ENCODE assay signal across 8 mouse cellular contexts in the genomic region with DNA sequence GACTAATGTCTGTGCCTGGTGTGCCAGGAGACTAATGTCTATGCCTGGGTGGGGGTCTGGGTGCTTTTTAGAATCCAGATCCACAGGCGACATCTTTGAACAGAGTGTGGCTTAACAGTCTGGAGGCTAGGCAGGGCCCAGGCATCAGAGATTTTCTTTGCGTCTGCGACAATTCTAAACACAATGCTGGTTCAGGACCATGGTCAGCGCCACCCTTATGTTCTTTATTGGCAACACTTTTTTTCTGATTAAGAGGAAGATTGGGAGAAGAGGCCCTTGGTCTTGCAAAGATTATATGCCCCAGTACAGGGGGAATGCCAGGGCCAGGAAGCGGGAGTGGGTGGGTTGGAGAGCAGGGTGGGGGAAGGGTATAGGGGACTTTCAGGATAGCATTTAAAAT.
A peak's percentile ranks its signal among the peaks of the same experiment; 100 is the strongest.
DNase-seq lines count a peak whose midpoint lies in the region; ATAC-seq and TF ChIP-seq lines count a peak whose summit lies in the region.

No protein-coding gene starts in this region.

- H3K27me3 ChIP-seq in kidney, postnatal 0 days (ENCODE audit: insufficient read depth, low read length), result no peaks in the 10 kb centered on the region
- H3K27me3 ChIP-seq in kidney, embryonic 15.5 days, result 0 out of 2 replicates have a peak, but pooled peaks cover 2% of the 10 kb centered on the region
- no peaks in the 10 kb centered on the region for H3K27me3 ChIP-seq in myocyte (ENCODE audit: control insufficient read depth, insufficient read depth, insufficient read length)

- no peak for TF ChIP-seq POLR2A in myocyte (IDR thresholded peaks at IDR 0.05; ENCODE audit: insufficient read length, low read depth)

- TF ChIP-seq CTCF in kidney, postnatal 0 days (IDR thresholded peaks at IDR 0.05; ENCODE audit: low read depth), result no peak

- no peak overlapping the region for H3K27ac ChIP-seq in kidney, postnatal 0 days
- no peak overlapping the region for H3K27ac ChIP-seq in kidney, embryonic 15.5 days

- H3K9ac ChIP-seq in kidney, postnatal 0 days (ENCODE audit: low read depth, low read length), result no peak overlapping the region
- no peak overlapping the region for H3K9ac ChIP-seq in kidney, embryonic 15.5 days

- 24% methylated on average over 5 of the region's 5 CpGs for WGBS in kidney, postnatal 0 days
- 31% methylated on average over 5 of the region's 5 CpGs for WGBS in kidney, embryonic 15.5 days

- DNase-seq in kidney, postnatal 0 days (ENCODE audit: low spot score), result peak; percentile 83
- DNase-seq in R1 (ENCODE audit: low read depth, low spot score) (peak; percentile 64), MN1 (ENCODE audit: low spot score) (no peak)
- peak; percentile 54 for DNase-seq in embryo, embryonic 9.5 days (ENCODE audit: extremely low spot score)
- no peak for DNase-seq in spleen, postnatal 14 days (ENCODE audit: low spot score in 2 of 2)
- DNase-seq in cerebellum, adult 9-11 months, result no peak

- no peaks in the 10 kb centered on the region for H3K79me2 ChIP-seq in myocyte (ENCODE audit: control insufficient read depth, insufficient read depth)

- no peaks in the 10 kb centered on the region for H3K9me3 ChIP-seq in kidney, postnatal 0 days (replicated peaks; ENCODE audit: low read length)
- no peaks in the 10 kb centered on the region for H3K9me3 ChIP-seq in kidney, embryonic 15.5 days (replicated peaks)

- no peak overlapping the region for H3ac ChIP-seq in myocyte (ENCODE audit: control insufficient read depth, insufficient read length)

- no peak overlapping the region for H3K4me2 ChIP-seq in kidney, postnatal 0 days (ENCODE audit: low read length)
- H3K4me2 ChIP-seq in kidney, embryonic 15.5 days, result no peak overlapping the region
- no peak overlapping the region for H3K4me2 ChIP-seq in myocyte (ENCODE audit: low read depth)

- ATAC-seq in kidney, postnatal 0 days (replicated peaks; ENCODE audit: low FRiP score, low read depth), result no peak
- no peak for ATAC-seq in kidney, embryonic 15.5 days (replicated peaks; ENCODE audit: low FRiP score)

- no peaks in the 10 kb centered on the region for H3K4me1 ChIP-seq in kidney, postnatal 0 days (replicated peaks; ENCODE audit: insufficient read depth, low read length)
- no peaks in the 10 kb centered on the region for H3K4me1 ChIP-seq in kidney, embryonic 15.5 days

- no peak overlapping the region for H3K4me3 ChIP-seq in kidney, postnatal 0 days (replicated peaks; ENCODE audit: low read depth, low read length)
- no peak overlapping the region for H3K4me3 ChIP-seq in kidney, embryonic 15.5 days (replicated peaks)
- H3K4me3 ChIP-seq in myocyte, result no peak overlapping the region

- H3K36me3 ChIP-seq in kidney, postnatal 0 days (ENCODE audit: insufficient read depth, low read length), result no peaks in the 10 kb centered on the region
- H3K36me3 ChIP-seq in kidney, embryonic 15.5 days, result no peaks in the 10 kb centered on the region
- no peaks in the 10 kb centered on the region for H3K36me3 ChIP-seq in myocyte (ENCODE audit: control insufficient read depth, insufficient read depth)

TF ChIP-seq in myocyte, 11 proteins besides CTCF, POLR2A, EP300 and RAD21:
- TF ChIP-seq CEBPB (IDR thresholded peaks at IDR 0.05; ENCODE audit: insufficient read depth, poor library complexity, severe bottlenecking), result no peak
- peak; percentile 72 for TF ChIP-seq REST (IDR thresholded peaks at IDR 0.05; ENCODE audit: insufficient read depth, insufficient read length)

Comparison
In these comparisons a context has a peak if more than half of its experiments do, and no peak if none do; other contexts are left out.
1. DNase-seq: peak in kidney, postnatal 0 days (single experiment), R1 (single experiment) and embryo, embryonic 9.5 days (single experiment); none in MN1 (single experiment), spleen, postnatal 14 days (0 of 2) and cerebellum, adult 9-11 months (single experiment).